Mouse (Mus musculus): ENCODE data around the gene Pth2. TPM values are rescaled to one million over a fixed set of nuclear protein-coding genes. Genes with fewer than 3 reads are reported as not detected.

The Pth2 gene
- total and polyA plus RNA-seq, 2 experiments: not detected

GRCm38 (mm10) chr7:45141914-45142313 is 38.9 kb upstream of the Pth2 start:
- DNase-seq (ENCODE audit: extremely low read depth, low read depth, low spot score): no peak
- 96% methylated on average over 5 of the region's 5 CpGs for WGBS
- H3K4me3 ChIP-seq (ENCODE audit: insufficient read depth, low read depth, low read length): no peak overlapping the region
- H3K4me1 ChIP-seq (ENCODE audit: control insufficient read depth, insufficient read depth, low read length): peaks cover 8% of the 10 kb centered on the region; the same call in 1 of the 2 replicates
- H3K79me2 ChIP-seq (ENCODE audit: control insufficient read depth, insufficient read depth, low read length): no peaks in the 10 kb centered on the region
- H3K27ac ChIP-seq (replicated peaks; ENCODE audit: insufficient read depth, low read depth, low read length): no peak overlapping the region
- H3K9ac ChIP-seq (ENCODE audit: low read depth, low read length): no peak overlapping the region
- H3K27me3 ChIP-seq (ENCODE audit: control insufficient read depth, insufficient read depth, low read length): no peaks in the 10 kb centered on the region
- TF ChIP-seq CTCF (IDR thresholded peaks at IDR 0.05; ENCODE audit: low read depth, low read length) (no peak), POLR2A (IDR thresholded peaks at IDR 0.05; ENCODE audit: extremely low read depth, insufficient read depth, low read length) (no peak)
- H3K36me3 ChIP-seq (ENCODE audit: control insufficient read depth, insufficient read depth, low read length): peaks cover 23% of the 10 kb centered on the region; the same call in 1 of the 2 replicates

- Histone ChIP-seq H3K79me2 (ENCODE audit: control insufficient read depth, insufficient read depth, low read length) (no peaks in the 10 kb centered on the region), H3K27ac (replicated peaks; ENCODE audit: insufficient read depth, low read depth, low read length) (no peak overlapping the region), H3K36me3 (ENCODE audit: control insufficient read depth, insufficient read depth, low read length) (peaks cover 23% of the 10 kb centered on the region; the same call in 1 of the 2 replicates), H3K4me1 (ENCODE audit: control insufficient read depth, insufficient read depth, low read length) (peaks cover 20% of the 10 kb centered on the region), H3K27me3 (ENCODE audit: control insufficient read depth, insufficient read depth, low read length) (no peaks in the 10 kb centered on the region), H3K4me3 (ENCODE audit: insufficient read depth, low read depth, low read length) (no peak overlapping the region), H3K9ac (ENCODE audit: low read depth, low read length) (no peak overlapping the region)
- no peak for TF ChIP-seq POLR2A (IDR thresholded peaks at IDR 0.05; ENCODE audit: extremely low read depth, insufficient read depth, low read length)
- no peak for TF ChIP-seq CTCF (IDR thresholded peaks at IDR 0.05; ENCODE audit: low read depth, low read length)
- 95% methylated on average over 13 of the region's 13 CpGs for WGBS
- DNase-seq (ENCODE audit: extremely low read depth, low read depth, low spot score): no peak
Measured at GRCm38 (mm10) chr7:45144368-45145174, 36.2 kb upstream of the Pth2 start.

DNA sequence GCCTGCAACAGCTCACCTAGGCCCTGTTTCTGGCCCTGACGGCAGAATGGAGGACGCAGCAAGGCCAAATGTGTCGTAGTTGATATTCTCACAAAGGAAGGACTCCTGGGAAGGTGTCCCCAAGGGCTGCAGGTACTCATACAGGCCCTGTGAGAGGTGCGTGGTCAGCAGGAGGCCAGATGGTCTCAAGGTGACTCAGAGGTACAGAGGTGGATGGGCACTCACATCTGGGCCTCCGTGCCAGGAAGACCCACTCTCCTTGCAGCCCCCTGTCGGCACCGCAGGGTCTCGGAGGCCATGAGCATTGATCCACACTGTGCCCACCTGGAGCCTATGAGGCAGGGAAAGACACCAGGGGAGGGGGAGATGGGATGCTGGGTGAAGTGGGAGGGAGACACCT is 35.3 kb upstream of the Pth2 start:
- H3K36me3 ChIP-seq (ENCODE audit: control insufficient read depth, insufficient read depth, low read length): peaks cover 23% of the 10 kb centered on the region; the same call in 1 of the 2 replicates
- H3K9ac ChIP-seq (ENCODE audit: low read depth, low read length): no peak overlapping the region
- no peaks in the 10 kb centered on the region for H3K79me2 ChIP-seq (ENCODE audit: control insufficient read depth, insufficient read depth, low read length)
- H3K27ac ChIP-seq (replicated peaks; ENCODE audit: insufficient read depth, low read depth, low read length): no peak overlapping the region
- no peaks in the 10 kb centered on the region for H3K27me3 ChIP-seq (ENCODE audit: control insufficient read depth, insufficient read depth, low read length)
- no peak for TF ChIP-seq CTCF (IDR thresholded peaks at IDR 0.05; ENCODE audit: low read depth, low read length)
- no peak for TF ChIP-seq POLR2A (IDR thresholded peaks at IDR 0.05; ENCODE audit: extremely low read depth, insufficient read depth, low read length)
- H3K4me3 ChIP-seq (ENCODE audit: insufficient read depth, low read depth, low read length): no peak overlapping the region
- H3K4me1 ChIP-seq (ENCODE audit: control insufficient read depth, insufficient read depth, low read length): peaks cover 12% of the 10 kb centered on the region
- 96% methylated on average over 8 of the region's 8 CpGs for WGBS
- DNase-seq (ENCODE audit: extremely low read depth, low read depth, low spot score): no peak

- H3K4me3 ChIP-seq (ENCODE audit: insufficient read depth, low read depth, low read length): peak overlapping the region; percentile 21; the same call in 1 of the 2 replicates
- peaks cover 21% of the 10 kb centered on the region; the same call in 1 of the 2 replicates for H3K36me3 ChIP-seq (ENCODE audit: control insufficient read depth, insufficient read depth, low read length)
- DNase-seq (ENCODE audit: extremely low read depth, low read depth, low spot score): peak; percentile 55
- no peaks in the 10 kb centered on the region for H3K79me2 ChIP-seq (ENCODE audit: control insufficient read depth, insufficient read depth, low read length)
- peak overlapping the region; percentile 81 for H3K27ac ChIP-seq (replicated peaks; ENCODE audit: insufficient read depth, low read depth, low read length)
- no peaks in the 10 kb centered on the region for H3K27me3 ChIP-seq (ENCODE audit: control insufficient read depth, insufficient read depth, low read length)
- 37% methylated on average over 11 of the region's 11 CpGs for WGBS
- peaks cover 16% of the 10 kb centered on the region for H3K4me1 ChIP-seq (ENCODE audit: control insufficient read depth, insufficient read depth, low read length)
- peak overlapping the region; percentile 28 for H3K9ac ChIP-seq (ENCODE audit: low read depth, low read length)
- no peak for TF ChIP-seq POLR2A (IDR thresholded peaks at IDR 0.05; ENCODE audit: extremely low read depth, insufficient read depth, low read length)
- TF ChIP-seq CTCF (IDR thresholded peaks at IDR 0.05; ENCODE audit: low read depth, low read length): no peak
Measured at GRCm38 (mm10) chr7:45147267-45147666, 33.5 kb upstream of the Pth2 start.

DNA sequence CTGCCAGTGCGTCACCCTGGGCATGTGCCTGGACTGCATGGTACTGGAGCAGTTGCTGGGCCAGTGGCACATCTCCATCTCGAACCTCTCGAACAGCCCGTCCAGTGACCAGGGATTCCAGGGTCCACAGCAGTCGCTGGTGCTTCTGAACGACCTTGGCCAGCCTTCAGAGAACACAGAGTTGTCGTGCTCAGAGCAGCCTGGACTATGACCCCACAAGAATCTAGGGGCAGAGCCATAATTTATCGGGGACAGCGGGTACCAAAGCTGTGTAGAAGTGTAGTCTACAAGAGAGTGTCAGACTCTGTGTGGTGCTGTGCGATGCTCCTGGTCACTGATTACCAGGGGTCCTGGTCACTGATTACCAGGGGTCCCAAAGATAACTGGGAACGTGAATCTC is 32.9 kb upstream of the Pth2 start:
- peaks cover 19% of the 10 kb centered on the region; the same call in 1 of the 2 replicates for H3K36me3 ChIP-seq (ENCODE audit: control insufficient read depth, insufficient read depth, low read length)
- H3K4me1 ChIP-seq (ENCODE audit: control insufficient read depth, insufficient read depth, low read length): peaks cover 16% of the 10 kb centered on the region
- peak; percentile 97 for DNase-seq (ENCODE audit: extremely low read depth, low read depth, low spot score)

More for the DNA sequence above, 32.9 kb upstream of the Pth2 start:
- Histone ChIP-seq H3K9ac (ENCODE audit: low read depth, low read length) (peak overlapping the region; percentile 28; the same call in 1 of the 2 replicates), H3K79me2 (ENCODE audit: control insufficient read depth, insufficient read depth, low read length) (no peaks in the 10 kb centered on the region), H3K4me3 (ENCODE audit: insufficient read depth, low read depth, low read length) (no peak overlapping the region), H3K27ac (replicated peaks; ENCODE audit: insufficient read depth, low read depth, low read length) (peak overlapping the region; percentile 92), H3K27me3 (ENCODE audit: control insufficient read depth, insufficient read depth, low read length) (no peaks in the 10 kb centered on the region)
- WGBS: 24% methylated on average over 11 of the region's 11 CpGs
- TF ChIP-seq POLR2A (IDR thresholded peaks at IDR 0.05; ENCODE audit: extremely low read depth, insufficient read depth, low read length) (no peak), CTCF (IDR thresholded peaks at IDR 0.05; ENCODE audit: low read depth, low read length) (no peak)
